Comparison of ENCODE assay signal across 8 mouse cellular contexts in genomic region chr4:12240941-12241571, GRCm38 (mm10).
DNase-seq lines count a peak whose midpoint lies in the region; ATAC-seq lines count a peak whose summit lies in the region.

No protein-coding gene starts in this region.

- peak; percentile 87 for ATAC-seq in common myeloid progenitor, adult 5-6 weeks (replicated peaks; ENCODE audit: low read depth, poor library complexity, severe bottlenecking)
- ATAC-seq in intestine, embryonic 15.5 days, result peak; percentile 85
- peak; percentile 86 for ATAC-seq in midbrain, embryonic 12.5 days (ENCODE audit: low FRiP score, low read depth)

- no peak overlapping the region for H3K27ac ChIP-seq in intestine, embryonic 15.5 days
- H3K27ac ChIP-seq in midbrain, embryonic 12.5 days (replicated peaks), result no peak overlapping the region

- no peaks in the 10 kb centered on the region for H3K36me3 ChIP-seq in intestine, embryonic 15.5 days
- H3K36me3 ChIP-seq in midbrain, embryonic 12.5 days, result no peaks in the 10 kb centered on the region

- H3K9ac ChIP-seq in intestine, embryonic 15.5 days, result no peak overlapping the region
- no peak overlapping the region for H3K9ac ChIP-seq in midbrain, embryonic 12.5 days (replicated peaks)

- H3K4me2 ChIP-seq in intestine, embryonic 15.5 days (replicated peaks), result peak overlapping the region; percentile 45
- peak overlapping the region; percentile 41 for H3K4me2 ChIP-seq in midbrain, embryonic 12.5 days (replicated peaks)

- intact Hi-C loops in gastrocnemius, postnatal 36 days (cut with DNase I), result loop anchor here (5.0 kb wide), 1 partner anchor 1536 kb away; no protein-coding TSS in a partner anchor
- intact Hi-C loops in left cerebral cortex, postnatal 36 days (cut with DNase I), result loop anchor here (2.0 to 10.0 kb wide), 2 partner anchors 304 to 1538 kb away; no protein-coding TSS in a partner anchor

- H3K27me3 ChIP-seq in intestine, embryonic 15.5 days (replicated peaks), result no peaks in the 10 kb centered on the region
- peaks cover 5% of the 10 kb centered on the region; the same call in 1 of the 2 replicates for H3K27me3 ChIP-seq in midbrain, embryonic 12.5 days

- H3K4me3 ChIP-seq in intestine, embryonic 15.5 days (replicated peaks), result no peak overlapping the region
- H3K4me3 ChIP-seq in midbrain, embryonic 12.5 days, result no peak overlapping the region

- H3K4me1 ChIP-seq in intestine, embryonic 15.5 days (replicated peaks), result no peaks in the 10 kb centered on the region
- peaks cover 3% of the 10 kb centered on the region; the same call in 1 of the 2 replicates for H3K4me1 ChIP-seq in midbrain, embryonic 12.5 days

- WGBS in intestine, embryonic 15.5 days, result 3% methylated on average over 12 of the region's 12 CpGs
- WGBS in midbrain, embryonic 12.5 days, result 3% methylated on average over 12 of the region's 12 CpGs

- no peaks in the 10 kb centered on the region for H3K9me3 ChIP-seq in intestine, embryonic 15.5 days
- H3K9me3 ChIP-seq in midbrain, embryonic 12.5 days, result no peaks in the 10 kb centered on the region

- DNase-seq in urinary bladder, postnatal 25 days (ENCODE audit: low spot score), result peak; percentile 49
- no peak for DNase-seq in urinary bladder, postnatal 4 days (ENCODE audit: low spot score in 2 of 2)
- peak; percentile 15 to 28 for DNase-seq in gastrocnemius, postnatal 36 days
- peak; percentile 46 to 60 for DNase-seq in left cerebral cortex, postnatal 36 days (ENCODE audit: low spot score in 2 of 2)
- DNase-seq in spleen, postnatal 10 days (ENCODE audit: low spot score in 2 of 2), result peak; percentile 7 to 54

Comparison
In these comparisons a context has a peak if more than half of its experiments do, and no peak if none do; other contexts are left out.
1. DNase-seq: peak in urinary bladder, postnatal 25 days (single experiment), gastrocnemius, postnatal 36 days (2 of 2), left cerebral cortex, postnatal 36 days (2 of 2) and spleen, postnatal 10 days (2 of 2); none in urinary bladder, postnatal 4 days (0 of 2).
2. Peak in every context shown above with its lines, with median percentiles within 50 percentile points of each other: ATAC-seq.